Mouse (Mus musculus): Measurements from ENCODE around the gene Anapc2. TPM values are rescaled to one million over a fixed set of nuclear protein-coding genes. Genes with fewer than 3 reads are reported as not detected.

Anapc2 gene
- polyA plus RNA-seq (2015; fragmentation: Nextera tagmentation; extraction: Ambion mirVana), result 41.6 and 43.4 TPM in 2 replicates

- Histone ChIP-seq H3K27ac (ENCODE audit: low read depth, low read length) (peak within 1 kb of the TSS; percentile 82), H3K4me1 (replicated peaks; ENCODE audit: control insufficient read depth, insufficient read depth, low read length) (peaks cover 14% of the 10 kb centered on the region), H3K27me3 (replicated peaks; ENCODE audit: control insufficient read depth, insufficient read depth, low read length) (no peaks in the 10 kb centered on the region), H3K36me3 (ENCODE audit: control insufficient read depth, insufficient read depth) (peaks cover 62% of the 10 kb centered on the region), H3K4me2 (replicated peaks; ENCODE audit: low read depth) (peak within 1 kb of the TSS; percentile 91), H3K9ac (ENCODE audit: low read depth, low read length) (peak within 1 kb of the TSS; percentile 73), H3K9me3 (ENCODE audit: control insufficient read depth) (no peaks in the 10 kb centered on the region), H3K4me3 (ENCODE audit: low read depth, low read length) (peak within 1 kb of the TSS; percentile 86)
- TF ChIP-seq CTCF (IDR thresholded peaks at IDR 0.05; ENCODE audit: low read depth), result peak; percentile 71
- under 1% methylated on average over 49 of the region's 55 CpGs for WGBS
- peak; percentile 92 for ATAC-seq
These were observed at the start of gene Anapc2, which contains the start of gene Ssna1 for GRCm38 (mm10) chr2:25271827-25272511. Anapc2 (plus strand) TSS chr2:25272478. Ssna1 (minus strand) TSS chr2:25272438.

- peak overlapping the region; percentile 87 for H3K4me3 ChIP-seq (ENCODE audit: low read depth, low read length)
- peak; percentile 71 for ATAC-seq
- WGBS, result 2% methylated on average over 38 of the region's 53 CpGs
- no peak for TF ChIP-seq CTCF (IDR thresholded peaks at IDR 0.05; ENCODE audit: low read depth)
- H3K4me2 ChIP-seq (replicated peaks; ENCODE audit: low read depth), result peak overlapping the region; percentile 68
- H3K36me3 ChIP-seq (ENCODE audit: control insufficient read depth, insufficient read depth), result peaks cover 12% of the 10 kb centered on the region; the same call in 1 of the 2 replicates
- H3K9me3 ChIP-seq (ENCODE audit: control insufficient read depth), result no peaks in the 10 kb centered on the region
- peaks cover 6% of the 10 kb centered on the region; the same call in 1 of the 2 replicates for H3K4me1 ChIP-seq (replicated peaks; ENCODE audit: control insufficient read depth, insufficient read depth, low read length)
- peak overlapping the region; percentile 90 for H3K9ac ChIP-seq (ENCODE audit: low read depth, low read length)
- no peaks in the 10 kb centered on the region for H3K27me3 ChIP-seq (replicated peaks; ENCODE audit: control insufficient read depth, insufficient read depth, low read length)
- peak overlapping the region; percentile 99 for H3K27ac ChIP-seq (ENCODE audit: low read depth, low read length)
These were observed 48.4 kb upstream of the Anapc2 start for GRCm38 (mm10) chr2:25223681-25224491.

- peak; percentile 54 for TF ChIP-seq CTCF (IDR thresholded peaks at IDR 0.05; ENCODE audit: low read depth)
- H3K36me3 ChIP-seq (ENCODE audit: control insufficient read depth, insufficient read depth), result peaks cover 12% of the 10 kb centered on the region; the same call in 1 of the 2 replicates
- H3K9me3 ChIP-seq (ENCODE audit: control insufficient read depth), result no peaks in the 10 kb centered on the region
- H3K9ac ChIP-seq (ENCODE audit: low read depth, low read length), result peak within 1 kb of the TSS; percentile 90
- H3K4me1 ChIP-seq (replicated peaks; ENCODE audit: control insufficient read depth, insufficient read depth, low read length), result peaks cover 9% of the 10 kb centered on the region; the same call in 1 of the 2 replicates
- H3K4me2 ChIP-seq (replicated peaks; ENCODE audit: low read depth), result peak within 1 kb of the TSS; percentile 68
- peak within 1 kb of the TSS; percentile 99 for H3K27ac ChIP-seq (ENCODE audit: low read depth, low read length)
- H3K27me3 ChIP-seq (replicated peaks; ENCODE audit: control insufficient read depth, insufficient read depth, low read length), result no peaks in the 10 kb centered on the region
- H3K4me3 ChIP-seq (ENCODE audit: low read depth, low read length), result peak within 1 kb of the TSS; percentile 87
- WGBS, result under 1% methylated on average over 17 of the region's 17 CpGs
- ATAC-seq, result no peak
These were observed 47.8 kb upstream of the Anapc2 start, which contains the start of gene Tubb4b for GRCm38 (mm10) chr2:25224492-25224765. Tubb4b (minus strand) TSS chr2:25224702.

- H3K27ac ChIP-seq (ENCODE audit: low read depth, low read length), result peak overlapping the region; percentile 94
- H3K4me3 ChIP-seq (ENCODE audit: low read depth, low read length), result peak overlapping the region; percentile 87
- no peaks in the 10 kb centered on the region for H3K9me3 ChIP-seq (ENCODE audit: control insufficient read depth)
- peak overlapping the region; percentile 64 for H3K4me2 ChIP-seq (replicated peaks; ENCODE audit: low read depth)
- H3K27me3 ChIP-seq (replicated peaks; ENCODE audit: control insufficient read depth, insufficient read depth, low read length), result no peaks in the 10 kb centered on the region
- peaks cover 9% of the 10 kb centered on the region; the same call in 1 of the 2 replicates for H3K4me1 ChIP-seq (replicated peaks; ENCODE audit: control insufficient read depth, insufficient read depth, low read length)
- WGBS, result 2% methylated on average over 41 of the region's 41 CpGs
- peak overlapping the region; percentile 51 for H3K9ac ChIP-seq (ENCODE audit: low read depth, low read length)
- H3K36me3 ChIP-seq (ENCODE audit: control insufficient read depth, insufficient read depth), result peaks cover 12% of the 10 kb centered on the region; the same call in 1 of the 2 replicates
- 0 out of 2 replicates have a peak, but pooled peaks have one; percentile 15 for TF ChIP-seq CTCF (IDR thresholded peaks at IDR 0.05; ENCODE audit: low read depth)
- ATAC-seq, result peak; percentile 87
These were observed 47.2 kb upstream of the Anapc2 start for GRCm38 (mm10) chr2:25224766-25225752.

- Histone ChIP-seq H3K27me3 (replicated peaks; ENCODE audit: control insufficient read depth, insufficient read depth, low read length) (no peaks in the 10 kb centered on the region), H3K4me3 (ENCODE audit: low read depth, low read length) (peak overlapping the region; percentile 87; the same call in 1 of the 2 replicates), H3K9ac (ENCODE audit: low read depth, low read length) (no peak overlapping the region), H3K4me1 (replicated peaks; ENCODE audit: control insufficient read depth, insufficient read depth, low read length) (peaks cover 9% of the 10 kb centered on the region; the same call in 1 of the 2 replicates), H3K36me3 (ENCODE audit: control insufficient read depth, insufficient read depth) (peaks cover 12% of the 10 kb centered on the region; the same call in 1 of the 2 replicates), H3K27ac (ENCODE audit: low read depth, low read length) (peak overlapping the region; percentile 94), H3K4me2 (replicated peaks; ENCODE audit: low read depth) (peak overlapping the region; percentile 64), H3K9me3 (ENCODE audit: control insufficient read depth) (no peaks in the 10 kb centered on the region)
- TF ChIP-seq CTCF (IDR thresholded peaks at IDR 0.05; ENCODE audit: low read depth), result no peak
- WGBS, result 69% methylated on average over 8 of the region's 8 CpGs
- no peak for ATAC-seq
These were observed 46.4 kb upstream of the Anapc2 start for GRCm38 (mm10) chr2:25225811-25226379.

All from intestine, postnatal 0 days (tissue).